Mouse (Mus musculus) splenic B cell, adult 2 months (primary cell): Measurements from ENCODE around the gene Tmem192.

Experiments used
- DNase-seq: peaks from one replicate; pipeline ENCODE4 v3.0.0-alpha.2; 2011; ENCODE audit warnings: low read depth, low spot score
- H3K27me3 ChIP-seq: 2 replicates; pipeline ENCODE4 v1.6.1; 2012; ENCODE audit warnings: mild to moderate bottlenecking, low read length, moderate library complexity, mixed read lengths; ENCODE audit not compliant: control insufficient read depth, poor library complexity, insufficient read depth, severe bottlenecking
- H3K36me3 ChIP-seq: 2 replicates; pipeline ENCODE4 v1.6.1; 2012; ENCODE audit warnings: mild to moderate bottlenecking, low read length, moderate library complexity, mixed read lengths; ENCODE audit not compliant: control insufficient read depth, poor library complexity, insufficient read depth, severe bottlenecking

Gene Tmem192

DNA sequence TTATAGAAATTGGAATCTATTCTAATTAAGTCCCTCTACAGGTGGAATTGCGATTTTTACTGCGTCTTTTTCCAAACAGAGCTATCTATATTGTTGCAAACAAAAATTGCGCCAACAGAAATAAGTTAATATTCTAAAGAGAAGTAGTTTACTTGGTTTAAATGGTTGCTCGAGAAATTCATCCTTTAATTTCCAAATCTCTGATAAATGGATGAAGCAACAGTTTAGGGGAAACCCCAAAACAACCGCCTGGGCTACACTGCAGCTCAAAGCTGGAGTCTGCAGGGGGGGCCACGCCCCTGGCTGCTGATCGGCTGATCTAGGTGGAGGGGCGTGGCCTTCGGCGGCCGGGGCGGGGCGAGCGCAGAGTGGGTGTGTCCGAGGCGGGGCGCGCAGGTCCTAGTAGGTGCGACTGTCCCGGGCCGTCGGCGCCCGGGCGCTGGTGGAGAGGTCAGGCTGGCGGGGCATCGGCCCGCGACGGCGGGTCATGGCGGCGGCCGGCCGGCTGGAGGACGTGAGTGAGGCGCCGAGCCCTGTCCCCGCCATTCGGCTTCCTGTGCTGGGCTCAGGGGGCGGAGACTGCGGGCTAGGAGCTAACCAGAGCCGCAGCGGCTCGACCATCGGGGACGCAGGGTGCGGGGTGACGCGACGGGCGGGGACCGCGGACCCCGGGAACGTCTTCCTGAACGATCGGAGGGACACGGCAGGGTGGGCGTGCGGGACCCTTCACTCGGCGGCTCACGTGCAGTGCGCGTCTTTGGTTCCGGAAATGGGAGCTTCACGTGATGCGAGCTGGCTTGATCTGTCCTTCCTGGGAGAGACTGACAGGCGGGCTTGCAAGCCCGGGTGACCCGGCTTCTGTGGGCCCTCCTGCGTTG, at the start of gene Tmem192:
Gene Tmem192, plus strand, starts transcription at position 366 of the 878 bp plus-strand sequence.
- Histone ChIP-seq H3K27me3 (no peaks in the 10 kb centered on the region), H3K36me3 (no peaks in the 10 kb centered on the region; the same call in 1 of the 2 replicates)
- DNase-seq: peak; percentile 96

- DNase-seq: no peak
- Histone ChIP-seq H3K36me3 (no peaks in the 10 kb centered on the region), H3K27me3 (no peaks in the 10 kb centered on the region)
Measured at GRCm38 (mm10) chr8:64898710-64899109, 48.3 kb upstream of the Tmem192 start.

DNA sequence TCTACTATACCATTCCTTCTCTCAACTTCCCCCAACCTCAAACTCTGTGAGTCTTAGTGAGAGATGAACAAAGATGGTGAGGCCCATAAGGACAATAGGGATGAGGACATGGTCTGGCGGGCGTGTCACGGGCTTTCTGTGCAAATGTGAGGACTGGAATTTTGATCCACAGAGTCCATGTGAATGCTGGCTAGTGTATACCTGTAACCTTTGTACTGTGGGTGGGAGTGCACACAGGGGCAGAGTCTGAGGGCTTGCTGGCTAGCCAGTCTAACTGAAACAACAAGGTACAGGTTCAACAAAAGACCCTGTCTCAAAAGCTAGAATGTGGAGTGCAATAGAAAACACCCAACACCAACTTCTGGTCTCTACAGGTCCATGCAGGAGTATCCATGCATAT, 46.3 kb upstream of the Tmem192 start:
- no peak for DNase-seq
- no peaks in the 10 kb centered on the region for H3K36me3 ChIP-seq

GRCm38 (mm10) chr8:64901527-64902156, 45.3 kb upstream of the Tmem192 start:
- Histone ChIP-seq H3K36me3 (no peaks in the 10 kb centered on the region), H3K27me3 (no peaks in the 10 kb centered on the region)
- no peak for DNase-seq

More for the DNA sequence above, 46.3 kb upstream of the Tmem192 start:
- no peaks in the 10 kb centered on the region for H3K27me3 ChIP-seq

GRCm38 (mm10) chr8:64902191-64902590, 44.8 kb upstream of the Tmem192 start:
- no peak for DNase-seq
- no peaks in the 10 kb centered on the region for H3K27me3 ChIP-seq
- H3K36me3 ChIP-seq: no peaks in the 10 kb centered on the region

- DNase-seq: no peak
- H3K36me3 ChIP-seq: no peaks in the 10 kb centered on the region
- H3K27me3 ChIP-seq: no peaks in the 10 kb centered on the region
Measured at GRCm38 (mm10) chr8:64903778-64904177, 43.2 kb upstream of the Tmem192 start.

- DNase-seq: no peak
- Histone ChIP-seq H3K27me3 (no peaks in the 10 kb centered on the region), H3K36me3 (no peaks in the 10 kb centered on the region)
Measured at GRCm38 (mm10) chr8:64910026-64910425, 37.0 kb upstream of the Tmem192 start.

- Histone ChIP-seq H3K27me3 (no peaks in the 10 kb centered on the region), H3K36me3 (no peaks in the 10 kb centered on the region)
- no peak for DNase-seq
Measured at GRCm38 (mm10) chr8:64916793-64917192, 30.2 kb upstream of the Tmem192 start.

DNA sequence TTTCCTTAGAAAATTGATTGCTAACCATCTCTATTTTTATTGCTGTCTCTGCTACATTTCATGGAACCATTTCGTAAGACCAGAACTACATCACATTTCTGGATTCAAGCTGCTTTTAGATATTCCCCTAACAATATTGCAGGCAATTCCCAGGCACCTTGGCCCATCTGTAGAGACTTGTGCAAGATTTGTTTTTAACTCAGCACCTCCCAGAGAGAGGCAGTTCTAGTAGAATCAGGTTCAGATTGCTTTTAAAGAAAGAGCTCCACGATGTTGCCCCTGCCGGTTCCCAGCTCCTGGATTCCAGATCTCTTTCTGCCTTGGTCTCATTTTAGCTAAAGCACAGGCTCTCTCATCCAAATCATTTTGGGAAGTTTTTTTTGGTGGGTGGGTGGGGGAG, 23.7 kb upstream of the Tmem192 start:
- no peaks in the 10 kb centered on the region for H3K36me3 ChIP-seq
- H3K27me3 ChIP-seq: no peaks in the 10 kb centered on the region
- no peak for DNase-seq

DNA sequence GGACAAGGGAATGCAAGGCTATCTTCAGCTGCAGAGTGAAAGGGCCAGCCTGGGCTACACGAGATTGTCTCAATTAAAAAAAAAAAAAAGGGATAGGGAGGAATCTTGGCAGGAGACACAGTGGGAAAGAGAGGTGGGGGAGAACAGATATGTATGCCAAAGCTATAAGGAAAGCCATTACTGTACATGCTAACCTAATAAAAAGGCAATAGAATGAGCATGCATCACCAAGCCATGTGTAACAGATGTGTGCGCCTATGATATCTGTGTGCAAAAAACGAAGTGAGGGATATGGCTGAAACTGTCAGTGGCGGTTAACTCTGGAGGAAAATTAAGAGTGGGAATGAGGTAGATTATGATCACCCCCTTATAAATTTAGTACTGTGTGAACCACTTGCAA, 21.2 kb upstream of the Tmem192 start:
- H3K27me3 ChIP-seq: no peaks in the 10 kb centered on the region
- no peak for DNase-seq

DNA sequence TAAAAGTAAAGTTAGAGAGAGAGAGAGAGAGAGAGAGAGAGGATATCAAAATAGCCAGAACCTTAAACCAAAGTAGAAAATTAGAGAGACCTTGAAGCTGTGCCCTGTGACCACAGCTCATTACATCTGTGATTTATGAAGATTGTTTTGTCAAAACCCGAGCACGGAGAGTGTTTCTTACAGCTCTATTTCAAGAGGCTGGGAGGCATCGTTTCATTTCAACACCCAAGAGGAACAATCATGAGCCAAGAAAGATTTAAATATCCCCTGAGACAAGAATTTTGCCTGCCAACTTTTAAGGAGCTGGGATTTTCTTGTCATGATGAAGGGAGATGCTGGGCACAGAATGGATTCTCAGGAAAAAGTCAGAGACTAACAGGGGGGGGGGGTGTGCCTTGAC, 20.6 kb upstream of the Tmem192 start:
- Histone ChIP-seq H3K27me3 (no peaks in the 10 kb centered on the region), H3K36me3 (no peaks in the 10 kb centered on the region)
- DNase-seq: no peak

More for the DNA sequence above, 21.2 kb upstream of the Tmem192 start:
- H3K36me3 ChIP-seq: no peaks in the 10 kb centered on the region

DNA sequence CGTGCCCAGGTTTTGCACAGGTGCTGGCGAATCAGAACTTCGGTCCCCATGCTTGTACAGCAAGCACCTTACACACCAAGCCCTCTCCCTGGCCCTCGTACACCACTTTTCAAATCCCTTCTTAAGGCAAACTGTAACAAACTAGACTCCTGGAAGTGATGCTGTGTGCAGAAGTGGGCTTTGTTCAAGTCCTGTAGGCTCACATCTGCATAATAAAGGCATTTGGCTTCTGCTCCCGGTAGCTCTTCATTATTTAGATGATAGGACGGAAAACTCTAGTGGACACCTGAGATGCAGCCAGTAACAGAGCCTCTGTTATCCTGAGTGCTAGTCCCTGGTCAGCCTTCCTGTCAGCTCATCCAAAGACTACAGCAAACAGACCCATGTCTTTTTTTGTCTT, 18.0 kb upstream of the Tmem192 start:
- no peak for DNase-seq
- Histone ChIP-seq H3K27me3 (no peaks in the 10 kb centered on the region), H3K36me3 (no peaks in the 10 kb centered on the region)

GRCm38 (mm10) chr8:64934997-64935396, 12.0 kb upstream of the Tmem192 start:
- H3K27me3 ChIP-seq: no peaks in the 10 kb centered on the region
- H3K36me3 ChIP-seq: no peaks in the 10 kb centered on the region
- DNase-seq: no peak

GRCm38 (mm10) chr8:64941019-64941418, 6.0 kb upstream of the Tmem192 start:
- no peak for DNase-seq
- H3K27me3 ChIP-seq: no peaks in the 10 kb centered on the region
- H3K36me3 ChIP-seq: no peaks in the 10 kb centered on the region

GRCm38 (mm10) chr8:64941495-64941894, 5.5 kb upstream of the Tmem192 start:
- DNase-seq: peak; percentile 84
- Histone ChIP-seq H3K36me3 (no peaks in the 10 kb centered on the region), H3K27me3 (no peaks in the 10 kb centered on the region)
